Mouse (Mus musculus): ENCODE results near the gene Gm21663.
"Not testable (repeated sequence)": the region's sequence is repeated elsewhere in the genome, so short reads cannot be mapped to it uniquely, and the experiment has no call there.

DNA sequence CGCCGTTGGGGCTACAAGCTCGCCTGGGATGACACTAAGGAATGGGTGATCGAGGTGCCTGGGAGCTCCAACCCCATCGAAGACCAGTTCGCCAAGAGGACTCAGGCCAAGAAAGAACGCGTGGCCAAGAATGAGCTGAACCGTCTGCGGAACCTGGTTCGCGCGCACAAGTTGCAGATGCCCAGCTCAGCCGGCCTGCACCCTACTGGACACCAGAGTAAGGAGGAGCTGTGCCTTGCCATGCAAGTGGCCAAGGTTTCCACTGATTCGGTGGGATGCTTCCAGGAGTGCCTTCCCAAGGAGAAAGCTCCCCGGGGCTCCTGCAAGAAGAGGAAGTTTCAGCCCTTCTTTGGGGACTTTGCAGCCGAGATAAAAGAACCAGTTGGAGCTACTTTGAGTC is 14.9 kb upstream of the Gm21663 start:
- TF ChIP-seq TCF12 (IDR thresholded peaks at IDR 0.05; ENCODE audit: insufficient read depth, poor library complexity, severe bottlenecking); MYOD1 (IDR thresholded peaks at IDR 0.05; ENCODE audit: control insufficient read depth in 1 of 3, insufficient read length in 2 of 3, low read depth in 2 of 3); E2F4 (IDR thresholded peaks at IDR 0.05; ENCODE audit: insufficient read depth): not testable (repeated sequence)
